Mouse (Mus musculus) heart, postnatal 36 days (tissue): ENCODE data around the gene Utp3. TPM values are rescaled to one million over a fixed set of nuclear protein-coding genes. Genes with fewer than 3 reads are reported as not detected.

ENCODE experiments used
- DNase-seq, 2 experiments: peaks; one replicate each; pipeline ENCODE4 v3.0.0; 2021 to 2022
- intact Hi-C: fragments of 180-260 bp; cut with DNase I; formaldehyde crosslinking; loops from one replicate; pipeline ENCODE4 v1.15.1; 2025
- total RNA-seq, 2 experiments: library from RNA; stranded (reverse); gene quantifications; 2 replicates each; pipeline ENCODE4 v1.2.3; 2021

The Utp3 gene
- total RNA-seq, 2 experiments from 2014 or later: 23.3 TPM

- DNase-seq: no peak
- intact Hi-C loops: no loop called here
Measured at GRCm38 (mm10) chr5:88604641-88605358, 50.5 kb downstream of the Utp3 start.

Other genes starting within 250 kb of the Utp3 start
- not detected for gene Prol1, start 237.2 kb upstream of the Utp3 start, total RNA-seq
- gene Amtn, start 178.4 kb upstream of the Utp3 start, total RNA-seq: not detected
- not detected for gene Ambn, start 98.5 kb upstream of the Utp3 start, total RNA-seq
- gene Enam, start 66.5 kb upstream of the Utp3 start, total RNA-seq: not detected
- under 1 TPM in 1 of 2 experiments, not detected in 1; 0.38 TPM for gene Jchain, start 26.6 kb upstream of the Utp3 start, total RNA-seq
- 10 to 100 TPM; 13.6 to 14.1 TPM for gene Rufy3, start 10.6 kb downstream of the Utp3 start, total RNA-seq
- 100 to 1,000 TPM; 208 to 215 TPM for gene Grsf1, start 121.7 kb downstream of the Utp3 start, total RNA-seq
- gene Mob1b, start 166.4 kb downstream of the Utp3 start, total RNA-seq: 10 to 100 TPM; 24.0 to 26.8 TPM
- 1 to 10 TPM; 2.8 to 3.3 TPM for gene Dck, start 210.5 kb downstream of the Utp3 start, total RNA-seq